Mouse (Mus musculus) midbrain, embryonic 16.5 days (tissue): ENCODE measurements around the gene Rcbtb2. TPM values are rescaled to one million over a fixed set of nuclear protein-coding genes. Genes with fewer than 3 reads are reported as not detected.

Source experiments
- ATAC-seq: fragments of 200-750 bp; cut with Nextera tagmentation; 2 replicates; pipeline ENCODE4 v1.8.0; 2017; ENCODE audit warnings: moderate TSS enrichment
- H3K27ac ChIP-seq: fragments of 300-500 bp; sonication (generic); 2 replicates; pipeline ENCODE4 v1.5.1; 2014; ENCODE audit warnings: mild to moderate bottlenecking, low read length, mixed read lengths
- H3K27me3 ChIP-seq: fragments of 300-500 bp; sonication (generic); 2 replicates; pipeline ENCODE4 v1.6.1; 2014; ENCODE audit warnings: low read depth, low read length, mixed read lengths; ENCODE audit not compliant: control insufficient read depth, insufficient read depth
- H3K36me3 ChIP-seq: fragments of 300-500 bp; sonication (generic); 2 replicates; pipeline ENCODE4 v1.6.1; 2014; ENCODE audit warnings: mild to moderate bottlenecking, low read length, moderate library complexity, mixed read lengths; ENCODE audit not compliant: control insufficient read depth, insufficient read depth
- H3K4me1 ChIP-seq: fragments of 300-500 bp; sonication (generic); 2 replicates; pipeline ENCODE4 v1.6.1; 2014; ENCODE audit warnings: mild to moderate bottlenecking, low read length, mixed read lengths; ENCODE audit not compliant: control insufficient read depth, insufficient read depth
- H3K4me2 ChIP-seq: fragments of 300-500 bp; sonication (generic); 2 replicates; pipeline ENCODE4 v1.6.1; 2014; ENCODE audit warnings: mild to moderate bottlenecking, low read length, mixed read lengths
- H3K4me3 ChIP-seq: fragments of 300-500 bp; sonication (generic); 2 replicates; pipeline ENCODE4 v1.5.1; 2014; ENCODE audit warnings: low read depth, mild to moderate bottlenecking, low read length, moderate library complexity, mixed read lengths
- H3K9ac ChIP-seq: fragments of 300-500 bp; sonication (generic); 2 replicates; pipeline ENCODE4 v1.6.1; 2014; ENCODE audit warnings: low read depth, low read length, mixed read lengths
- H3K9me3 ChIP-seq: fragments of 300-500 bp; sonication (generic); replicated peaks from 2 replicates; pipeline ENCODE4 v1.6.1; 2014; ENCODE audit warnings: mild to moderate bottlenecking, low read length, mixed read lengths; ENCODE audit not compliant: control insufficient read depth, poor library complexity, severe bottlenecking
- WGBS: fragments of 180-500 bp; shearing (Covaris S2); extraction: QIAGEN DNeasy Blood & Tissue Kit; methylation state at CpG from one replicate; pipeline ENCODE4 v1.1.7; 2014; 5-methylcytosine and 5-hydroxymethylcytosine counted together
- polyA plus RNA-seq: library from polyadenylated mRNA; unstranded; fragments of >200 nt; fragmentation: Nextera tagmentation; extraction: Ambion mirVana; gene quantifications from 2 replicates; pipeline ENCODE4 v1.2.1, GENCODE M21; 2015

Rcbtb2 gene
- polyA plus RNA-seq, 1 experiment from 2014 or later, result 53.0 TPM

GRCm38 (mm10) chr14:73119966-73120365 lies 2.9 kb upstream of the Rcbtb2 start:
- Histone ChIP-seq H3K27me3 (no peaks in the 10 kb centered on the region), H3K27ac (no peak overlapping the region), H3K9me3 (no peaks in the 10 kb centered on the region), H3K36me3 (no peaks in the 10 kb centered on the region), H3K9ac (no peak overlapping the region), H3K4me2 (no peak overlapping the region), H3K4me3 (no peak overlapping the region), H3K4me1 (no peaks in the 10 kb centered on the region)
- no peak for ATAC-seq
- 31% methylated on average over 2 of the region's 2 CpGs for WGBS

GRCm38 (mm10) chr14:73122211-73122922 lies 470 bp upstream of the Rcbtb2 start:
- no peaks in the 10 kb centered on the region for H3K27me3 ChIP-seq
- ATAC-seq, result no peak
- no peak overlapping the region for H3K4me2 ChIP-seq
- no peaks in the 10 kb centered on the region for H3K4me1 ChIP-seq
- H3K36me3 ChIP-seq, result no peaks in the 10 kb centered on the region
- 69% methylated on average over 4 of the region's 4 CpGs for WGBS
- H3K27ac ChIP-seq, result no peak overlapping the region
- no peaks in the 10 kb centered on the region for H3K9me3 ChIP-seq
- no peak overlapping the region for H3K9ac ChIP-seq
- H3K4me3 ChIP-seq, result no peak overlapping the region

GRCm38 (mm10) chr14:73123381-73123780 lies 544 bp downstream of the Rcbtb2 start:
- 96% methylated on average over 9 of the region's 9 CpGs for WGBS
- no peaks in the 10 kb centered on the region for H3K36me3 ChIP-seq
- no peaks in the 10 kb centered on the region for H3K9me3 ChIP-seq
- no peak for ATAC-seq
- no peak overlapping the region for H3K9ac ChIP-seq
- H3K4me2 ChIP-seq, result no peak overlapping the region
- no peak overlapping the region for H3K27ac ChIP-seq
- H3K27me3 ChIP-seq, result no peaks in the 10 kb centered on the region
- H3K4me1 ChIP-seq, result no peaks in the 10 kb centered on the region
- H3K4me3 ChIP-seq, result no peak overlapping the region

GRCm38 (mm10) chr14:73123786-73124185 lies 949 bp downstream of the Rcbtb2 start:
- no peak for ATAC-seq
- no peak overlapping the region for H3K9ac ChIP-seq
- H3K27me3 ChIP-seq, result no peaks in the 10 kb centered on the region
- H3K27ac ChIP-seq, result no peak overlapping the region
- no peaks in the 10 kb centered on the region for H3K36me3 ChIP-seq
- H3K4me3 ChIP-seq, result no peak overlapping the region
- no peak overlapping the region for H3K4me2 ChIP-seq
- H3K9me3 ChIP-seq, result no peaks in the 10 kb centered on the region
- 84% methylated on average over 9 of the region's 9 CpGs for WGBS
- H3K4me1 ChIP-seq, result no peaks in the 10 kb centered on the region

- H3K4me2 ChIP-seq, result no peak overlapping the region
- WGBS, result 78% methylated on average over 5 of the region's 5 CpGs
- H3K27me3 ChIP-seq, result no peaks in the 10 kb centered on the region
- H3K36me3 ChIP-seq, result no peaks in the 10 kb centered on the region
- ATAC-seq, result no peak
- no peak overlapping the region for H3K9ac ChIP-seq
- H3K9me3 ChIP-seq, result no peaks in the 10 kb centered on the region; the same call in 1 of the 2 replicates
- H3K4me1 ChIP-seq, result no peaks in the 10 kb centered on the region
- H3K4me3 ChIP-seq, result no peak overlapping the region
- H3K27ac ChIP-seq, result no peak overlapping the region
Measured at GRCm38 (mm10) chr14:73130519-73130918, 7.7 kb downstream of the Rcbtb2 start.

- WGBS, result 89% methylated on average over 16 of the region's 16 CpGs
- H3K4me3 ChIP-seq, result no peak overlapping the region
- ATAC-seq, result no peak
- H3K36me3 ChIP-seq, result no peaks in the 10 kb centered on the region
- no peaks in the 10 kb centered on the region; the same call in 1 of the 2 replicates for H3K9me3 ChIP-seq
- H3K9ac ChIP-seq, result no peak overlapping the region
- H3K4me1 ChIP-seq, result no peaks in the 10 kb centered on the region
- no peaks in the 10 kb centered on the region for H3K27me3 ChIP-seq
- H3K4me2 ChIP-seq, result no peak overlapping the region
- H3K27ac ChIP-seq, result no peak overlapping the region
Measured at GRCm38 (mm10) chr14:73131856-73132410, 9.1 kb downstream of the Rcbtb2 start.

GRCm38 (mm10) chr14:73132731-73133130 lies 9.9 kb downstream of the Rcbtb2 start:
- no peak for ATAC-seq
- no peaks in the 10 kb centered on the region for H3K36me3 ChIP-seq
- no peaks in the 10 kb centered on the region for H3K27me3 ChIP-seq
- H3K9ac ChIP-seq, result no peak overlapping the region
- no peak overlapping the region for H3K4me2 ChIP-seq
- no peaks in the 10 kb centered on the region; the same call in 1 of the 2 replicates for H3K9me3 ChIP-seq
- H3K27ac ChIP-seq, result no peak overlapping the region
- WGBS, result 76% methylated on average over 4 of the region's 4 CpGs
- H3K4me3 ChIP-seq, result no peak overlapping the region
- H3K4me1 ChIP-seq, result no peaks in the 10 kb centered on the region

- no peak overlapping the region for H3K9ac ChIP-seq
- no peak overlapping the region for H3K4me2 ChIP-seq
- H3K4me3 ChIP-seq, result no peak overlapping the region
- H3K27ac ChIP-seq, result no peak overlapping the region
- H3K27me3 ChIP-seq, result no peaks in the 10 kb centered on the region
- no peaks in the 10 kb centered on the region; the same call in 1 of the 2 replicates for H3K9me3 ChIP-seq
- no peak for ATAC-seq
- 80% methylated on average over 5 of the region's 5 CpGs for whole genome bisulfite sequencing
- no peaks in the 10 kb centered on the region for H3K36me3 ChIP-seq
- H3K4me1 ChIP-seq, result peaks cover 6% of the 10 kb centered on the region
Measured at GRCm38 (mm10) chr14:73137234-73137633, 14.4 kb downstream of the Rcbtb2 start.

GRCm38 (mm10) chr14:73138483-73138882 lies 15.6 kb downstream of the Rcbtb2 start:
- WGBS, result 95% methylated on average over 7 of the region's 7 CpGs
- no peak overlapping the region for H3K4me3 ChIP-seq
- no peak overlapping the region for H3K9ac ChIP-seq
- no peak overlapping the region for H3K27ac ChIP-seq
- peaks cover 9% of the 10 kb centered on the region for H3K4me1 ChIP-seq
- H3K27me3 ChIP-seq, result no peaks in the 10 kb centered on the region
- no peaks in the 10 kb centered on the region; the same call in 1 of the 2 replicates for H3K9me3 ChIP-seq
- H3K36me3 ChIP-seq, result no peaks in the 10 kb centered on the region
- no peak overlapping the region for H3K4me2 ChIP-seq
- ATAC-seq, result no peak
